Mouse (Mus musculus) heart, adult 8-10 months (tissue): ENCODE data around the gene Chchd6. TPM values are rescaled to one million over a fixed set of nuclear protein-coding genes. Genes with fewer than 3 reads are reported as not detected.

Source experiments
- DNase-seq: peaks from one replicate; pipeline ENCODE4 v3.0.0; 2022; ENCODE audit warnings: low spot score
- total RNA-seq, 4 experiments: library from RNA; stranded (reverse); gene quantifications; 2 replicates each; pipeline ENCODE4 v1.2.4; 2022

Gene Chchd6
- total RNA-seq, 4 experiments from 2014 or later, result 10.1 to 12.9 (median 11.5) TPM

DNA sequence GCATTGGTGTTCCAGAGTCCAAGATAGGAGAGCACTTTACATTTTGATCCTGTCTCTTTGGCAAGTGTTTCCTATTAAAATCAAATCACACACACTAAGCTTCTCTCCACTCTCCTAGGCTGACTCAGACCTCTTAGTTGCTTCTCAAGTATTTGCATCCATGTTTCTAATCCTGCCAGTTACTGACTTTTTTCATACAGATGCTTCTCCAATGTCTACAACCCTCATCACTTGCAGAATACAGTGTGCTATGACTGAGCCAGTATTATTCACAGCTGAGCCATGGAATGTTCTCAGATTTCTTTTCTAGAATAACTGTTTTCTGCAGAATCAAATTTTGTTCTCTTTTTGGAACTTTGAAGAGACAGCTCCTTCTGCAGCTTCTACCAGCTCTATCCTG lies 85.3 kb downstream of the Chchd6 start:
- DNase-seq, result no peak

DNA sequence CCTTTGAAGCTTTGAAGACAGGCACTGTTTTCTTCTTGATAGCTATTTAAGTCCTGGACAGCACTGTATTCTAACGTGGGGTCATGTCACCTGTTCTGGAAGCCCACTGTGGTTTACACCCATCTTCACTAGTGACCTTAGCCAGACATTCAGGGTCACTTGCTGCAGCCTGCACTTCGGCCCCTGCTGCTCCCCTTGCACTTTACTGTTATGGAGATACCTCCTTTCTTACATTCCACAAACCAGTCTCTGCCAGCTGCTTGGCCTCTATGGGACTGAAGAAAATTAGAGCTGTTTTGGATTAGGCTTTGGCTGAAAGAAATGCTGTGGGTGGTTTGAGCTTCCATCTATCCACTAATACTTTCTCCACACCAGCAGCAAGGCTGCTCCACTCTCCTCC lies 86.7 kb downstream of the Chchd6 start:
- DNase-seq, result no peak

GRCm38 (mm10) chr6:89508263-89508662 lies 87.2 kb downstream of the Chchd6 start:
- no peak for DNase-seq

DNA sequence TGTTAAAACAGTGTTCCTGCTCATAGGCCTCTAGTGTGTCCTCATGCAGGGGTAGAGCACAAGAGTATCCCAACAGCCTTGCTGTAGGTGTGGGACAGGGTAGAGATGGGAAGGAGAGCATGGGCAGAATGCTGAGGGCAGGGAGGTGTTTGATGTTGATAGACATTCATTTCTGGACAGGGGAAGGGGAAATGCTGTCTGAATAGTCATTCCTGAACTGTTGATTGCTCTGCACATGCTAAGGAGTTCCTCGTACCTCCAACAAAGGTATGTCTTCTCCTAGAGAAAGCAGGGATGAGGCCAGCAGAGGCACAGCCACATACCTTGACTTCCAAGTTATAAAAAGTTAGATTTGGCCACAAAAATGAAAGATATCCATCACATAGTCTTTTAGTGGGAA lies 95.5 kb downstream of the Chchd6 start:
- no peak for DNase-seq

DNA sequence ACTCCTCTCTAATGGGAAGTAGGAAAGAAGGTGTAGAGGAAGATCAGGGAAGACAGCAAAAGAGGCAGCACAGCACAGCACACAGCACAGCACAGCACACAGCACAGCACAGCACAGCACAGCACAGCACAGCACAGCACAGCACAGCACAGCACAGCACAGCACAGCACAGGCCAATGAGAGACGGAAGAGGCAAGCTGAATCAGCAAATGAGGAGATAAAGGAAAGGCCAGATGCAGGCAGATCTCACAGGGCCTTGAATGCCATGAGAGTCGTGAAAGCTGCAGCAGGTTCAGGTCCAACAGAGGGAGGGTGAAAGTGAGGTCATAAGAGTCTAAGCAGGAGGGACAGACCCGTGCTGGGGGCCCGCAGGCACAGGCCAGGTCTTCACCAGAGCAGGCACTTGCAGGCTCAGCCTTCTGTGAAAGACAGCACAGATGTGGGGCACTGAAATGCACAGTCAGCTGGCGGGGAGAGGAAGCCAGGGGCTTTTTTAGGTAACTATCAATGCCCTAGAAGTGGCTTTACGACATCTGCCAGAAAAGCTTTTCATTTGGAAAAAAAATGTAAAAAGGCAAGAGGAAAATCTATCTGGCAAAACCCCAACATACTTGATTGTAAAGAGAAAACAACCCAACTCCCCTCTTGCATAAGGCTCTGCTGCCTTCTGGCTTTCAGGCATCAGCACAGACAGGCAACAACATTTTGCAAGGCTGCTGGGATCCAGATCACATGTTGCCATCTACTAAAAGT lies 96.5 kb downstream of the Chchd6 start:
- no peak for DNase-seq

- DNase-seq, result no peak
Observed at GRCm38 (mm10) chr6:89496916-89497315, 98.5 kb downstream of the Chchd6 start.

DNA sequence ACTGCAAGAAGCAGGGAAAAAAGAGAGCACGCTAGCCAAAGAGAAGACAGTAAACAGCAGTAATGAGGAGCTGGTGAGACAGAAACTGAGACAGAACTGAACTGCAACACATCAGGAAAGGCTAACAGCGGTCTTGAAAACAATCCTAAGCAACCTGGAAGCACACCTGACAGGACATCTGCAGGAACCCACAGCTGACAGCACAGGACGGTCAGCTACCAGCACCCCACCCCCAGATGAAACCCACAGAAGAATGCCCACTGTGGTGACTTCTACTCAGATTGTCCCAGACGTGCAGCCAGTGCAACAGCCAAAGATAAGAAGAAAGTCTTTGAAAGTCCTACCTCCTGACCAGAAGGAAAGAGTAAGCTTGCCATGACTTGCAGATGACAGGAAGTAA lies 103.1 kb downstream of the Chchd6 start:
- DNase-seq, result no peak

- no peak for DNase-seq
Observed at GRCm38 (mm10) chr6:89490369-89490768, 105.1 kb downstream of the Chchd6 start.

GRCm38 (mm10) chr6:89489533-89489932 lies 105.9 kb downstream of the Chchd6 start:
- no peak for DNase-seq

- DNase-seq, result no peak
Observed at GRCm38 (mm10) chr6:89486055-89486454, 109.4 kb downstream of the Chchd6 start.

DNA sequence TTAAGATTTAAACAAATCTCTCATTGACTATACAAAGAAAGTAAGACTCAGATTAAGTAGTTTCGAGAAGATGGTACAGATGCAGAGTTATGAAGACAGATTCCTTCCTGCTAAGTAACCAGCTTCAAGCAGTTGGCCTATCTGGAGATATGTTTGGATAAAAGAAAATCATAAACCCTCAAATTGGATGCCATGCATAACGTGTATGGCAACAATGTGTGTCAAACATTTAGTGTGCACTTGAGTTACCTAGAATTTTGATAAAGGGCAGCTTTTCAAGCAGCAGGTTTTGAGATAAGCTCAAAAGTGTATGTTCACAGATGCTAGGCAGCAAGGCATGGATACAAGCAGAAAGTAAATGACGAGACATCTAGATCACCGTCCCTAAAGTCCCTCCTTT lies 114.3 kb downstream of the Chchd6 start:
- DNase-seq, result no peak

DNA sequence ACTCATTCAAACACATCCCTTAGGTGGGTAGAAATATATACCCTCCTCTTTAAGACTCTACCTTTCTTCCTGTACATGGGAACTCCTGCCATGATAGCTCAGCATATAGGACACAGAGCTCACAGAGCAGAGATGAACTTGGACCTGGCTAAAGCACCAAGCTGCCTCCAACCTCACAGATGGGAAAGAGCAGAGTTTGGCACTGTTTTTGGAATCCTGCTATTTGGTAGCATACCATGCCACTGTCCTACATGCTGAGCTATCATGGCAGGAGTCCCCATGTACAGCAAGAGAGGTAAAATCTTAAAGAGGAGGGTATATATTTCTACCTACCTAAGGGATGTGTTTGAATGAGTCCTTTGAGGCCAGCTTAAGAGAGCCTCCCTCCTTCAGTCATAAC lies 127.5 kb downstream of the Chchd6 start:
- DNase-seq, result no peak

DNA sequence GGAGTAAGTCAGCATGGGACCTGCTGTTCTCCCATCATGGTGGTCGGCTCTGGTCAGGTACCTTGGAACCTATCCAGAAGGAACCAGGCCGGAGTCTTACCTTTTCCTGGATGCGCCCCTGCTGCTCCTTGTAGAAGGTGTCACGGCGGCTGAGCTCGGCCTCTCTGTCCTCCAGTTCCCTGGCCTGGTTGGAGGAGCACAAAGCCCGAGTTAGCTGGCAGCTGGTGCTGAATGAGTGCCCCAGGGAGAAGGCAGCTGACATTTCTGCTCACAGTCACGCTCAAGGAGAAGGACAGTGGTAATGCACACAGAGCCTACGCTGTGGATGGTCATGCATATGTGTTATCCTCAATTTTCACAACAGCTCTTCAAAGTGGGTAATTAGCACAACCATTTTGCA lies 128.2 kb downstream of the Chchd6 start:
- no peak for DNase-seq

DNA sequence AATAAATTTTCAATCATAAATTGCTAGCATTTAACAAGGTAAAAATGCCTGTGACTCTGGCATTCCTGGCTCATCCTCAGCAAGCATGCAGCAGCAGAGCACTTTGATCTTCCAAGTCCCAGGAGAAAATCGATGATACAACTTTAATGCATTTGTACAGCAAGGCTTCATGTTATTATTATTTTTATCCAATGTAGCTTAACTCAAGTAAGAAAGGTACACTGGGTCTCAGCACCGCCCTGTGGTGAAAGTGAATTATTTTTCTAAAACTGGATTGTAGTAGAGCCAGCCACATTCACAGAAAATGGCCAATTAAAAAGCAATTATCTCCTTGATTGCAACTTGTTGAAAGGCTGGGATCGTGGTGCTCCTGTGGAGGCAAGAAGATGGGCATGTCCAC lies 128.6 kb downstream of the Chchd6 start:
- DNase-seq, result no peak

DNA sequence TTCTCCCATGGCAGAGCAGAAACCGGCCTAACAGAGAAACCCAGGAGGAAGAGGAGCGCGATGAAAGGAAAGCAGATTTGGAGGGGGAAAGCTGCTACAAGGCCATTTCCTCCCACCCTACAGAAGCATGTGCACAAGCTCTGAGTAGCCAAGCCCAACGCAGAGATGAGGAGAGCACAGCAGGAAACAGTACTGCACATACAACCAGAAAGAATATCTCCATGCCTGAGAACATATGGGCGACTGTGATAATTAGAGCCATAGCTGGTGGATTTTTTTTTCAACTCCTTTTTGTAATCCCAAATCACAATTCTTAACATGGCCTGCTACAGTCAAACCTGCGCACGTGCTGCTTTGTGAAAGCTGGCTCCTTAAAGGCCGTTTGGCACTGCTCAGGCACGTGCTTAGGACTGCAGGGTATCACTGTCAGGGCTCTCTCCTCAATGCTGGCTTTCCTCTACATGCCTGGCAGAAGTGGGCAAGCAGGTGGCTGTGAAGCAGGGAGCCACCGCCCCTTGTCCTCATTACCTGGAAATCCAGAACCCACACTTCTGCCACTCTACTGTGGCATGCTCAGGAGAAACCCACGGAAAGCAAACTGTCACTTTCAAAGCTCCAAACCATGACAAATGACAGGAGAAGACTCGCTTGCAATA lies 129.3 kb downstream of the Chchd6 start:
- no peak for DNase-seq

DNA sequence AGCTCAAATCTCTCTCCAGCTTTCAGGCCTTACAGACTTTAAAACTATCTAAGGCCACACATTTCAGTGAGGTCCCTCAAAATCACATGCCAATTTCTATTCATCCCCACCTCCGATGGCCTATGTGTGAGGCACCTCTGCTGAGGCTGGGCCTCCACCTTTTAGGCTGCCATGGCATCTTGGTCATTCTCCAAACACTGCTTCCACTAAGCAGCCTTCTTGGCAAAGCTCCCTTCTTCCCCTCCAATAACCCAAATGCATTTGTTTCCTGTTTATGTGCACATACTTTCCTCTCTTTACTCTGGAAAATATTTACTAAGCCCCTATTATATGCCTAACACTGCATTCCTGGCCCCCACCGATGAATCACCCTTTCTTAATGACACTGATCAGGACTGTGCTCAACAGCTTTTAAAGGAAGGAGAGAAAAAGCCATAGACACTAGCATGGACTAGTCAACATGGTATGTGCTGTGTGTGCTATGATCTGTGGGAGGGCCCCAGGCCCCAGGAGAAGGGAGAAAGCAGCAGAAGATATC lies 133.2 kb downstream of the Chchd6 start:
- DNase-seq, result no peak

DNA sequence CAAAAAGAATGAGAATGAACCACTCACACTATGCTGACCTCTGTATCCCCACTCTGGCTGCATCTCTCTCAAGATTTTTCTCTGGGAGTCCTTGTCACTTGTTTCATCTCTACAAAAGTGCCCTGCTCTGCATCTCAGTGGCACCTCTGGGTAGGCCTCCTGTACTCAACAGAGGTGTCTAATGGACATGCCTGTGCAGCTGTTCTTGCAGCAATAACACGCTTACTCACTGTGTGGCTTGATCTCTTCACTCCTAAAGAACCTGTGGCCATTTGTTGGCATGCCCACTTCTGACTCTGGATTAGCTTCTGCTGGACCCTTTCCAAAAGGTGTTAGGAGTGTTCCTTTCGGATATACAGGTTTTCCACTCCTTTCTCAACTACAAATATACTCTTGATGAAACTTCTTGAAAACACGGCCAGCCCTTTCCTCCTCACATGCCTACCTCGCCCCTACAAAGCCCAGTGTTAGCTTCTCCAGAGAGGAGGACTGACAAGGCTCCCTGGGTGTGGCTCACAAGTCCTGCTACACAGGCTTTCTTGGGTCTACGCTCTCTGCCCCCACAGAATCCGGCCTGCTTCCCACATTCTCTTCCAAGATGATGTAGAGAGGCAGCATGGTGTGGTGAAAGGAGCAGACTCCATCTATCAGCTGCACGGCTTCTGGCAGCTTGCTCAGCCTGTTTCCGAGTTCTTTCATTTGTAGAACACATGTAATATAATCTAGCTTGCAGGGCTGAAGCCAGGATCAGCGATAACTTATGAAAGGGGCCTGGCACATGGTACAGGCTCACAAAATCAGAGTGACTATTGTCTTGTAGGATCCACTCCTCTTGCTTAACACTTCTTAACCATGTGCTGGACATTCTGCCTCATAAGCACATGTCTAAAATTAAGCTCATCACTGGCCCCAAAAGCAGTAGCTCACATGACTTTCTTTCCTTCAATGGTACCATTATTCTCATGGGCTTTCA lies 133.9 kb downstream of the Chchd6 start:
- no peak for DNase-seq

DNA sequence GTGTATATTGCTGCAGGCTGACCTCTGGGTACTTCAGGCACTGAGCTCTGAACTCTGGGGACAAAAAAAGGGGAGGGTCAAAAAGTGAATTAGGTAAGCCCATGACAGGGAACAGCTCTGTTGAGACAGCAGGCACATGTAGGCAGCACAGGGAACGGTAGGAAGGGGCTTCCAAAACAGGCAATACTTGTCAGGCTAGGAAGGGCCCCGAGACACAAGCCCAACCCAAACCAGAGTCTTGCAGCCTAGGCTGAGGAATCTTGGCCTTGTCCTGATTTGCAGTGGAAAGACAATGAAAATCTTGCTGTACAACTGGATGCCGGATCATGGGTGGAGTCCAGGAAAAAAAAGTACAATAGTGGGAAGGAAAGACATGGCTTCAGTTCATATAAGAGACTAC lies 135.8 kb downstream of the Chchd6 start:
- DNase-seq, result no peak

DNA sequence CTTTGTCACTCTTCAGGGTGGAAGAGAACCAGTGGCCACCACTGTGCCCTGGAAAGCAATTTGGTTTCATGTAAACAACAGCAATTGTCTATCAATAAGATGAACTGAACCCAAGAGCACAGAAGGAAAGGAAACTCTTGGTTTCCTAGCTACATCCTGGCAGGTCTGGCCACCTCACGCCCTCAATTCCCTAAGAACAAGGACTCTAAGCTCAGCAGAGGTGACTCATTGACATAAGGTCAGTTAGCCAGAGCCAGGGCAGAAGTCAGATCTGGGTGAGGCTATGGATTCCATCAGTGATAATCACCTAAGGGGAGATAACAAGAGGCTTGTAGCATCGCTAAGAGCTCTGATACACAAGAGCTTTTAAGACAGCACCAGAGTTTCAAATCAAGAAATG lies 137.9 kb downstream of the Chchd6 start:
- no peak for DNase-seq

GRCm38 (mm10) chr6:89456409-89456961 lies 139.0 kb downstream of the Chchd6 start:
- no peak for DNase-seq

- no peak for DNase-seq
Observed at GRCm38 (mm10) chr6:89455523-89456000, 139.9 kb downstream of the Chchd6 start.

DNA sequence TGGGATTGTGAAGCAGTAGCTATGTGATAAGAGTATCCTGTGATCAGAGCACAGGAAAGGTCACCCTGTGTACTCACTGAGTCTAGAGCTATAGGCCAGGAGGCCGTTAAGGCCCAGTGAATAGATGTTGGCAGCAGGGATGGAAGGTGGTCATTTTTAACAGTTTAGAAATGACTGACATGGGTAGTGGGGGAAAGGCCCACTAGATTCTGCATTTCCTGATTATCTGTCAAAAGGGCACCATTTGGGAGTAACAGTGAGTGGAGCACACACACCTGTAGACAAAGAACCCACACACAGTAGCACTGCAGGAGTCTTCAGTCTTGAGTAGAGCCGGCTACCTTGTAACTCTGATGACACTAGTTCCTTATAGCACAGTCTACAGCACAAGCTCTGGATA lies 141.0 kb downstream of the Chchd6 start:
- DNase-seq, result no peak
